Mouse (Mus musculus): ENCODE data around the gene Gm28043.

Gene Gm28043

DNA sequence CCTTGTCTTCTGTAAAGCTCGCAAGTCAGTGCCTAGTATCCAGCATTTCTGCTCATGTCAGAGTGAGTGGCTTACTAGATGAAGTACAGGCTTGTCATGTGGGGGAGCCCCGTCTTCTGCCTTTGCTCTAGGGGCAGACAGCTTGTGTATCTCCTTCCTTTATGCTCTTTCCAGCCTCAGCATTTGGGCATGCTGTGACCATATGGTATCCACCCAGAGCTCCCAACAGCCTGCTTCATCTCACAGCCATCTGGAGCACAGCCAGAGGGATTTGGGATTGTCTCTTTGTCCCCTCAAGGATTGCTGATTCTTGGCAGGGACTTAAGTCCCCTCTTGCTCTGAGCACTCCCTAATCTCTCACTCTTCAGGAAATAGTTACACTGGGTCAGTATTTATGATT is 65.5 kb downstream of the Gm28043 start:
- DNase-seq (ENCODE audit: low spot score in 2 of 2): no peak

DNA sequence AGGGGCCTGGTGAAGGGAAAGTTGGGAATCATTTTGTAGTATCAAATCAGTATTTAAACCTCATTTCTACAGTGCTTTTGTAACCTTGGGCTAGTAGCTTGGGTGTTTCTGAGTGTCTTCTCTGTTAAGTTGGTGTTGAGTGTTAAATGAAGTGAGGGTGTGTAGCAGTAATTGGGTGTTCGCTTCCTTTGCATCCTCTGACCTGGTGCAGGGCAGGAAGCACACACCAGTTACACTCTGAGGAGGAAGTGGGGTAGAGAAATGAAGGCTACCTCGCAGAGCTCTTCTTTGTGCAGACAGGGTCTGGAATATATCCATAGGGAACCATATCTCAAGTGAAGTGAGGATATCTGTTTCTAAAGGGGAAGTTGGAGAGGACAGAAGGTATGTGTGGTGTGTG is 66.2 kb downstream of the Gm28043 start:
- DNase-seq (ENCODE audit: low spot score in 2 of 2): no peak

DNA sequence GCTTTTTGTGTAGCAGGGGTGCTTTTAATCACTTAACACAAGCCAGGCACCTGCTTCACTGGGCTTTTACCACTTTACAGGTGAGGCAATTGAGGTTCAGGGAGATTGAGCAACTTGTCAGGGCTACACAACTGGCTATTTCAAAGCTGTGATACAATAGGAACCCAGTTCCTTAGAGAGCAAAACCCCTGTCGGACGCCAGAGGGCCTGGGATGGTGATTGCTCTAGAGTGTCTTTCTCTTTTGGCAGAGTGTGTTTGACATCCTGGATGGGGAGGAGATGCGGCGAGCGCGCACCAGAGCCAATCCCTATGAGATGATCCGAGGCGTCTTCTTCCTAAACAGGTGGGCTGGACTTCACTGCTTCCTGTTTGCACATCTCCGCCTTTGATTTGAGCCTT is 67.0 kb downstream of the Gm28043 start:
- no peak for DNase-seq (ENCODE audit: low spot score in 2 of 2)

DNA sequence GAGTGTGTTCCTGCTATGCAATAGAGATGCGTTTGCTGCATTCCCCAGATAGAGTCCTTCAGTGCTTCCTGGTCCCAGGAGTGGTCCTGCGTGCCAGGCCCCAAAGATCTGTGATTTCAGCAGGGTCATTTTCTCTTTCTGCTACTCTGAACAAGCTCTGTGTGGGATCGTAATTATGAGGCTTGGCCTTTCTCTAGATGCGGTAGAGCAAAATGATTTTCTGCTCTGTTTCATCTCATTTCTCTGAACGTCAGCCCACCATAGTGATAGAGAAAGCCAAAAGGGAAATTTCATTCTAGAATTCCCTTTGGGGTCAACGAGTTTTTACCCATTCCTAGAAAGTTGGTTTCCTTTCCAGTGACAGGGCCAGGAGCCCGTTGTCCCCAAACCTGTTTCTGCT is 67.6 kb downstream of the Gm28043 start:
- no peak for DNase-seq (ENCODE audit: low spot score in 2 of 2)

DNA sequence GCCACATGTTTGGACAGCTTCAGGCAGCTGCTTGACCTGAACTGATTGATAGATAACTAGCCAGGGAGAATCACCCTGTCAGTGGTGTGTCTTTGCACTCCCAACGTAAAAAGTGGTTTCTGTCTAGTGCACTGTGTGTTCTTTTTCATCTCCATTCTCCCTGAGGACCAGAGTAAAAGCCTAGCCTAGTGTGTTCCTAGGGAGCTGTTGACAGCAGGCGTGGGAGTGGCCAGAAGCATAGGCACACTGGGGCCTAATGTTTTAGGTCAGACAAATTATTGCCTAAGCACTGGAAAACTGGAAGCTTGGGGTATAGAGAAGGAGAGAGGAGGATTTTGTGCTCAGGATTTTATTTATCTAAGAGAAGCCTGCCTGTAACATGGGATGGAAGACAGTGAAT is 68.5 kb downstream of the Gm28043 start:
- DNase-seq (ENCODE audit: low spot score in 2 of 2): no peak

DNA sequence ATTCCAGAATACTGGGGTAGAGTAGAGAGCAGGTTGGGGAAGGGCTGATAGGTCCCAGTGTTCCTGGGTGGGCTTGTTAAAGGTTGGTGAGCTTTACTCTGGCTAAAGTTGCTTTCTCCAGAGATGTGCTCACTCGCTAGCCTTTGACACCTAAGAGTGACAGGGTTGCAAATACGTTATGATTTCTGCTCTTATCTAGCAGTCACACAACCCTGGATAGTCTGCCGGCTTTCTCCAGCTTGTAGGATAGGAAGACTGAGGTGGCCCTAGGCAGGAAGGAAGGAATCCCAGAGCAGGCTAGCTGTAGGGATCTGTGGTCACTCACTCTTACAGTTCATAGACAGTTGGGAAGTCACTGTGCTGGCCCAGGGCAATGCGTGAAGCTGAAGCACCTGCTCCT is 69.6 kb downstream of the Gm28043 start:
- DNase-seq (ENCODE audit: low spot score in 2 of 2): no peak

DNA sequence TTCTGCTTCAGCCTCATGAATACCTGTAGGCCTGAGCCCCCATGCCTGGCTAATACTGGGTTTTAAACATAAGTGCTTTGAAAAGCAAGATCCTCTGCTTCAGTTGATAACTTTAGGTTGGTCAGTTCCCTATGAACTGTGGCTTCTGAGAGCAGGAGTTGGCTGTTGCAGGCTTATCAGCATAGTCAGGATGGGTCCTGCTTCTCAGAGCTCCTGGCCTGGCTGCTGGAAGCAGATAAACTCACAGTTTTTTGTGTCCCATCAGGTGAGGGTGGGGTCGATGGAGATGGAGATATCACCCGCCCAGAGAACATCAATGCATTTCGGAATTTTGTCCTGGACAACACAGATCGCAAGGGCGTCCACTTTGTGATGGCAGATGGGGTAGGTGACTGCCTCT is 72.1 kb downstream of the Gm28043 start:
- no peak for DNase-seq (ENCODE audit: low spot score in 2 of 2)

DNA sequence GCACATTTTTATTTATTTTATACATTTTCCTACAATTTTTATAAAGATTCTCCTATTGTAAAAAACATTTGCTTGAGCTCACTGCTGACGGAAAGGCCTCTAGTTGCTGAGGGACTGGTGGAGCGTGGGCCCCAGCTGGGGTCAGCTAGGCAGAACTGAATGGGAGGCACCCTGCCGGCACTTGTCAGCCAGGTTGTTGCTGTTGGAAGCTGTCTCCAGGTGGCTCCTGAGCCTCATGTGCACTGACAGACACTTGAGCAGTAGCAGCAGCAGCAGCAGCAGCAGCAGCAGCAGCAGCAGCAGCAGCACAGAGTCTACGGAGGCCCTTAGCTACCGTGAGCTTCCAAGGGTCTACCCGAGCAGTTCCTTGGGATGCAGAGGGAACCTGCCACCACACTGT is 72.7 kb downstream of the Gm28043 start:
- DNase-seq (ENCODE audit: low spot score in 2 of 2): no peak

DNA sequence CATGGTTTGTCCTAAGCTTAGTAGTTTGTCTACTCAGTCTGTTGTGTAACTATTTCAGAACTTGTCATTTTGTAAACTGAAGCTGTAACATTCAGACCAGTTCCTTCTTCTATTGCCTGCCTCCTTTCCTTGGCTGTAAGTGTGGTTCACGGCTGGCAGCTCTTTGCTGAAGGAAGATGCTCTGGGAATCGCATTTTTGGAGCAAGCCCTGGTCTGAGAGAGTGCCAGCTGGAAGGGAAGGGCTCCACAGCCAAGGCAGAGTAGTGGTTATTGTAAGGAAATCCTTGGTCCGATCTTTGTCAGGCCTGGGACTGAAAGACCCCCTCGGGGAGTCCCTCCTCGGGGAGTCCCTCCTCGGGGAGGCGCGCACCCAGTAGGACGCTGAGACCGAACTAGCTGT is 73.9 kb downstream of the Gm28043 start:
- DNase-seq (ENCODE audit: low spot score in 2 of 2): no peak

DNA sequence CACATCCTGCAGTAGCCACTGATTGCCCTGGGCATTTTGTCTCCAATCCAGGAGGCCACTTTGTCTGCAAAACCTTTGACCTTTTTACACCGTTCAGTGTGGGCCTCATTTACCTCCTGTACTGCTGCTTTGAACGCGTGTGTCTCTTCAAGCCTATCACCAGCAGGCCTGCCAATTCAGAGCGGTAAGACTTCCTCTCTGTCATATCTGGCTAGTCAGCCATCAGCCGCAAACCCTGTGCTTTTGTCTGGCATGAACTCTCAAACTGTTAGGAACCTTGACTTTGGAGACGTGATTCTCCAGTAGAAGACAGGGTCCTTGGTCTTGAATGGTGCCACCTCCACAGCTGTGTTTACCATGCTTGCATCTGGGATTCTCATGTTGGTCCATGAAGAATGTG is 75.6 kb downstream of the Gm28043 start:
- DNase-seq (ENCODE audit: low spot score in 2 of 2): no peak

DNA sequence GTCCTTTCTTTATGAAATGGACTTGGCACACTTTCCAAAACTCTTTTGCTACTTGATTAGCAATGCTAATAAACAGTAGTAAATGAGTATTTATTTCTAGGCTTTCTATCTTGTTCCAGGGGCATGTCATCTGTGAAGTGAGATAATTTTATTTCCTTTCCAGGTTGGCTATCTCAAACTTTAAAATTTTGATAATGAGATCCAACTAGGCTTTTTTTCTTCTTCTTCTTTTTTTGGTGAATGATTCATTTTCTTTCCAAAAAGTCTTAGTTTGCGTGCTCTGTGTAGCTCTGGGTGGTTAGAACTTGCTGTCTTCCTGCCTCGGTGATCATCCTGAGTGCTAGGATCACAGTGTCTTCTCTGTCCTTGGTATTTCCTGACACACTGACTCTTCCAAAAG is 78.2 kb downstream of the Gm28043 start:
- DNase-seq (ENCODE audit: low spot score in 2 of 2): no peak

DNA sequence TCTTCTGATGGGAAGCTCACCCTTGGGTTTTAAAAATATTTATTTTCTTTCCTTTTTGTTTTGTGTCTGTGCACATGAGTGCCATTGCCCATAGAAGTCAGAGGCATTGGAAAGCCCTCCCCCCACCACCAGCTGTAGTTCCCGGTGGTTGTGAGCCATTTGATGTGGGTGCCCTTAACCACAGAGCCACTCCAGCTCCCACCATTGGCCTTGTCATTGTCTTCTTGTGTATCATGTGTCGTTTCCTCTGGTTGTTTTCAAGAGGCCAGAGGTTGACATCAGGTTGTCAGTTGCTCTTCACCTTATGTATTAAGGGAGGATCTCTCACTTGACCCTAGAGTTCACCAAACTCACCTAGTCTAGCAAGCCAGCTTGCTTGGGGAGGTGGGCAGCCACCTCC is 78.9 kb downstream of the Gm28043 start:
- DNase-seq (ENCODE audit: low spot score in 2 of 2): peak; percentile 76 to 78

DNA sequence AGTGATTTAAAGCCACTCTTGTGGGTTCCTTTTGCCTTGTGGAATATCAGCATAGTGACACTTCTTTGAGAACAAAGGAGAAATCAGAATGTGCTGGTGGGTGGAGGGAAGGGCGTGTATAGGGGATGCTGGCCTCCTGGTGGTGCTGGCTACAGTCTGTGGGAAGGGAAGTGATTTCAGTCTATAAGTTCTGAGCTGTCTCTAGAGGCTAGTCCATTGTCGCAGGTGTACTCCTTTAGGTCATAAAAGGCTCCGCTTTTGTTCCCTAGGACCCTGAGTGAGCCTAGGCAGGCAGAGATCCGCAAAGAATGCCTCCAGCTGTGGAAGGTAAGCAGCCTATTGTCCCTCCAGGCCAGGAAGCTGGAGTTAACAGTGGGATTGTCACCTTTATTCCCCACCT is 79.8 kb downstream of the Gm28043 start:
- DNase-seq (ENCODE audit: low spot score in 2 of 2): no peak

DNA sequence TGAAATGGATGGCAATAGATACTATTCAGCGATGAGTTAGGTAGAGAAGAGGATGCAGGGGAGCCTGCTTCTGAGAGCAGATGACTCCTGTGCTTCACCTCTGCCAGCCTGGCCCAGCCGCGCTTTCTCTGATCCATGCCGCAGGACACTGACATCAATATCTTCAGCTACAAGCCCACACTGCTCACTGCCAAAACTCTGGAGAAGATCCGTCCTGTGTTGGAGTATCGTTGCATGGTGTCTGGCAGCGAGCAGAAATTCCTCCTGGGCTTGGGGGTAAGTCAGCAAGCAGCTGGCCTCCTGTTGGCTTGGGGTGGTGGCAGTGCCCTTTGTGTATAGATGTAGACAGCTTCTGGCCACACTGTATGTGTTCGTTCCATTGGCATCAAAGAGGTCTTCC is 82.3 kb downstream of the Gm28043 start:
- no peak for DNase-seq (ENCODE audit: low spot score in 2 of 2)

DNA sequence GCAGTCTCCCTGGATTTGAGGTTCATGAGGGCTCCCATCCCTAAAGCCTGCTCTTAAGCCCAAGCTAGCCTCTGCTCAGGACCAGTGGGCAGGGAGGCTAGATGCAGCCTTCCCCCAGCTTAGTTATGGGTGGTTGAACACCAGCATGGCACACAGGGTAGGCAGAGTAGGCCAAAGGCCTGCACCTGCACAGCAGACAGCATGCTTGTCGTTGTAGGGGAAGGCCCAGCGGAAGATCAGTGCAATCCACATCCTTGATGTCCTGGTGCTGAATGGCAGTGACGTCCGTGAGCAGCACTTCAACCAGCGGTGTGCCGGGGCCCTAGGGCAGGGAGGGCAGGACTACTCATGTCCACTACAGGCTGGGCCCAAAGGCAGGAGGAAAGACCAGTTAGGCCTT is 83.7 kb downstream of the Gm28043 start:
- no peak for DNase-seq (ENCODE audit: low spot score in 2 of 2)

DNA sequence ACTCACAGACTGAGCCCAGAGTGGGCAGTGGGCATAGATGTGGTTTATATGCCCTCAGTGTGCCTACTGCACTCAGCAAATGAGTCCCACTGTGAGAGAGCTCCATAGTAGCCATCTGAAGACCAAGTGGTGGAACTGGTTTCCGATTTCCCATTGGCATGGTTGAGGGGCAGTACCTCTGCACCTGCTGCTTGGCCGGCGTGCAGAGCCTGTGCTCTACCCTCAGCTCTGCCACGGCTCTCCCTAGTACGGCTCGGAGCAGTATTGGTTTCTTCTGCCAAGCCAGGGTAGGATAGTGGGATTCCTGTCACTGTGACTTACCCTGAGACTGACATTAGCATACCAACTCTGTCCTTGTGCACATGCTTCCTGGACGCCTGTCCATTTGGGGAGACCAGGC is 85.9 kb downstream of the Gm28043 start:
- DNase-seq (ENCODE audit: low spot score in 2 of 2): no peak

DNA sequence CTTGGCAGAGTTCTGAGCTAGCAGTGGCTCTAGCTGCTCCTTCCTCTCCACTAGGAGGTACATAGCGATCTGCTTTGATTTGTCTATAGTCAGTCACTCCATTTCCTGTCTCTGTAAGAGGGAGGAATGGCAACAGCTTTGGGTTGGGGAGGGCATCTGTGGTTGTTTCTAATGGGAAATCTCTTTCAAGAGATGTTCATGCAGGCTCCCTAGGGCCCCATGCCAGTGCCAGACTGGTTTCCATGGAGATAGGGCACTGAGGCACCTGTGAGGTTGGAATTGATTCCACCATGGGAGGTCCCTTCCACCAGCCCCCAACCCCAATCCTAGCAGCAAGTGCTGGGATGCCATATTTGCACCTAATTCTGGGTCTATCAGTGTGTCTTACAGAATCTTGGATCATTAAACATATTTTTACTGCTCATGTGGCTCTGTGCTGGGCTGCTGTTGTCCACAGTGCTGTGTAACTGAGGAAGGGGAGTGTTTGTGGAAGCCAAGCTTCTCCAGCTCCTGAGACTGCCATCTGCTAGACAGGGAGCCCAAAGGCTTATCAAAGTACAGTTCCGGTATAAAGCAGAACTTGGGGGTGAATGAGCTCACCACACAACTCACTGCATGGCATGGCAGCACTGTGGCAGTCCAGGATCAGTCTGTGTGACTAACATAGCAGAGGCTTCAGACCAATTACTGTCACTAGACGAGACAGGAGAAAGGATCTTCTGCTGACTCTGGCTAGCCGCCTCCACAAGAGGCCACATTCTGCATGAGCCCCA is 88.4 kb downstream of the Gm28043 start:
- no peak for DNase-seq (ENCODE audit: low spot score in 2 of 2)

DNA sequence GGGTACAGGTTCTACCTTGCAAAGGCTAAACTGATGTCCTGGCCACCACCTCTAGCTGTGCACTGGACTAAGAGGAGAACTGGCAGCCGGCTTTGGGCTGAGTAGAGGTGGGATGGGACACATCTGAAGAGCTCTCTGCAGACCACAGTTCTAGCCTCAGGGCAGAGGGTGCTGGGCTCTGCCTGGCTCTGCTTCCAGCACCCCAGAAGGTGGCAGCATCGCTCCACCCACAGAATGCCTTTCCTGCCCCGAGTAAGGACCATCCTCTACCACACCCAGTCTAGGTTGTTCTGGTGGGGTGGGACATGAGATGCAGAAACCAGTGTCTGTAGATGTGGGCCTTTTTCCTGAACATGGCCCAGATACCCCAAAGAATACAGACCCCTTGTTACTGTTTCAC is 90.1 kb downstream of the Gm28043 start:
- peak; percentile 51 to 77 for DNase-seq (ENCODE audit: low spot score in 2 of 2)

DNA sequence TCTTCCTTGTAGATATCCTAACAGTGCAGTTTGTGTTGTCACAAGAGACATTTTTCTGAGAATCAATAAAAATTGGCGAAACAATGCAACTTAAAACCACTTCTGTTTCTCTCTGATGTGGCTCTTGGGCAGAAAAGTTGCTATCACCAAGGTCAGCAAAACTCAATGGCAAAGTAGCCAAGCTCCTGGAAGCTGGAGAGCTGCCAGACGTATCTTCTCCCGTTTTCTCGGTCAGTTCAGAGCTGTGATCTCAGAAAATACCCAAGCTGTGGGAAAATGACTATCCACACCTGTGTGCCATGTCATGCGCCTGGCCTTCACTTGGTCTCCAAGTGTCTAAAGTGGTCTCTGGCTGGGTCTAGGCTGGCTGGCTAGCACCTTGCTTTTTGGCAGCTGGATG is 91.2 kb downstream of the Gm28043 start:
- no peak for DNase-seq (ENCODE audit: low spot score in 2 of 2)

DNA sequence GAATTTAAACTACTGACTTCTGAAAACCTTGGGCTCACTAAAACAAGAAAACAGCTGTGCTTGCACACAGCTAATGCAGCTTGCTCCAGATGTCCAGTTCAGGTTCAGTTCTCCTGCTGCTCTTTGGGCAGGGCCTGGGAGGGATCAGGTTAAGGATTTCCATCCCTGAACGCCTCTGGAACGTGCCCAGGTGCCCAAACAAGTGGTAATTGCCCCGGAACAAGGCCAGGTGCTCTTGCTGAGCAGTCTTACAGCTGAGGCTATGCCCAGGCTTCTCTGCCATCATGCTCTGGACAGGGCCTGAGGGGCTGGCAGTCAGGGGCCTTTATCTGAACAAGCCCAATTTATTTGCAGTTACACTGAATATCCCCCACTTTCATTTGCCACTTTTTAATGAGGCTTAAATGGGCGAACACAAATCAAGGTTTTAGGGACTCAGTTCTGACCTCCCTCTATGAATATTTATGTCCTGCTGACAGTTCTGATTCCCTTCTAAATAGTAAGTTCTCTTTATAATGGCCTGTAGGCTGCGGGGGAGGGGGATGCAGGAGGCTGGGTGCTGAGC is 92.4 kb downstream of the Gm28043 start:
- DNase-seq (ENCODE audit: low spot score in 2 of 2): no peak

DNA sequence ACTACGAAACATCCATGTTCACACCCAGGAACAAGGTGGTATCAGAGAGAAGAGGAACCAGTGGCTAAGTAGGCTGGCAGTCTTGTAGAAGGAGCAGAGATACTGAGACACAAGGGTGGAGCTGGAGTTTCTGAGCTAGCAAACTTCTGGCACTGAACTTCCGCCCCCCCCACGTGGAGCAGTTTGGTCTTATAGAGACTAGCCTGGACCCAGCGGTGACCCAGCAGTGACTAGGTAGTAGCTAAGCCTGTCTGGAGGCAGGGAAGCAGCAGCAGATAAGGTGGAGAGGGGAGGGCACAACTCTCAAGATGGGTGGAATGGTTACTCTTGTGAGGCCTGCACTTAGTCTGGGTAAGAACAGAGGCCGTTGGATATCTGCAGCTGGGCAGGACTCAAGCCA is 94.1 kb downstream of the Gm28043 start:
- DNase-seq (ENCODE audit: low spot score in 2 of 2): no peak

DNA sequence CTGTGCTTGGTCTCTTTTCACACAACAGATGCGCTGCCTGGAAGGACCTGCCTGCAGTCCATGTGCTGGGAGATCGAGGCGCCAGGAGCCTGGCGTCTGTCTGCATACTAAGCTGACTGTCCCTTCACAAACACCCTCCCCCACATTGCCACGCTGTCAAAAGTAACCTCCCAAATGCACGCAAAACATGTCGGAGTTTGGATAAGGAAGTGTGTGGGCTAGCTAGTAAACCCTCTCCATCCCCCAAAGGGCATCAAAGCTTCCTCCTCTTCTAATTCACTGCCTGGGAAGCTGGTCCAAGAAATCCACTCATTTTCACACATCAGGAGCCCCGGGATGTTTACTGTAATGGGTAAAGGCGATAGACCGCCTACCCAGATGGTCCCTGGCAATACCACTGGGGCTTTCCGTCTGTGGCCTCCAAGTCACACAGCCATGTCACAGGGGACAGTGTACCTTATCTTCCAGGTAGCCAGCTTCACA is 95.9 kb downstream of the Gm28043 start:
- DNase-seq (ENCODE audit: low spot score in 2 of 2): no peak

DNA sequence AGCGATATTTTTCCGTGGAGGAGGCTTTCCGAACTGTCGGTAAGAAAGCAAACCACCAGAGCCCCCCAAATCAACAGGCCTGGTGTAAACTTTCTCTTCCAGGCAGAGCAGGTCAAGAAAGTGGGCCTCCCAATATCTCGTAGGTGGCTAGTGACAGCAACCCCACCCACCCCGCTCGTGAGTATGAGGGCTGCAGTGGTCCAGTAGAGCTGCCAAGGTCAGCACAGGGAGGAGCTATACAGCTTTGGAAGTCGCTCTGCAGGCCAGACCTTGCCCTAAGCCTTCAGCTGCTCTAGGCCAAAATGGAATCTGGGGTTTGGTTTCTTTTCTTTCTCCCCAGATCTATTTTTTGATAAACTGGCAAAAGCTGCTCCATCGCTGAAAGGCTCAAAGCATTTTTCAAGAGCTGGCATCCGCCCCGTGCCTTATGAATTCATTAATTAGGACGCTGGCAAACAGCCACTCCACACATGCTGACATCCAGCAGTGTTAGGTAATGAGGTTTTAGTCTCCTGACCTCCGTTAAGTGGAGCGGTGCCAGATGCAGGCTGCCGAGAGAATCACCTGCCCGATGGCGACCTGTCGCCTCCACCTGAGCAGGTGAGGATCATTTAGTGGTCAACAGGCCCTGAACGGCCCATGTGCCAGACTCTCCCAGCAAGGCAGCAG is 96.5 kb downstream of the Gm28043 start:
- no peak for DNase-seq (ENCODE audit: low spot score in 2 of 2)

Data from thymus, postnatal 10 days (tissue).